Mouse (Mus musculus): ENCODE measurements around the gene Enho. TPM values are rescaled to one million over a fixed set of nuclear protein-coding genes. Genes with fewer than 3 reads are reported as not detected.

Gene Enho
- total and polyA plus RNA-seq, 3 experiments, result 2.9 to 13.2 (median 4.6) TPM

DNA sequence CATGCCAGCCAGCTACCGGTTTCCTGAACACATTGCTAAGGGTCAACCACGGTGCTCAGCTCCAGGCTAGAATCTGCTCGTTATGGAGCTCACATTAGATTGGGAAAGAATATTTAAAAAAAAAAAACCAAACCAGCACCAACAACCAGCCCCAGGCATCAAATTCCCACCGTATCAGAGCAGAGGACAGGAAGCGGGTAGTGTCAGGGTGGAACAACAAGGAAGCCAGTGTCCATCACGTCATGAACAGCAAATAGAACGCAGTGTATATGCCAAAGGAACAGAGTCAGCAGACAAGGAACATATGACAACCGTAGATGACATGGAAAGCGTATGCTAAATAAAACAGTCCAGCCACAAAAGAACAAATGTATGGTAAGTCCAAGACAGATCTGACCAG lies 7.1 kb downstream of the Enho start:
- no peak for DNase-seq

DNA sequence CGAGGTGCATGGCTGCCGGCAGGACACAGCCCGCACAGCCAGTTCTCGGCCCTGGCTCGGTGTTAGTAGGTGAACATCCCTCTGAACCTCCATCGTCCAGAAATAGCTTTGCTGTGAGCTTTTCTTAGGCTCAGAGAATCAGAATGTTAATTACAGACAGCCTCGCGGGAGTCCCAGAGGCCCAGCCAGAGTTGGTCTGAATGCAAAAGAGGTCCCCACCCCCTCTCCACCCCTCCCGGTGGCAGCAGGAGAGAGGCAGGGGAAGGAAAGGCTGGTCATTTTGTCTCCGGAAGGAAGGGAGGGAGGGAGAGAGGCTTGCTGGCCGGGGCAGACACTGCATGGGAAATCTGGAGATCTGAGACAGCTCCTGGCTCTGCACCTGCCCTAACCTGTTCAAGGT lies 8.7 kb downstream of the Enho start:
- peak; percentile 44 for DNase-seq

GRCm38 (mm10) chr4:41630196-41630595 lies 9.9 kb downstream of the Enho start:
- no peak for DNase-seq

GRCm38 (mm10) chr4:41628202-41628927 lies 11.8 kb downstream of the Enho start:
- DNase-seq, result no peak

GRCm38 (mm10) chr4:41622071-41622470 lies 18.1 kb downstream of the Enho start:
- DNase-seq, result no peak

GRCm38 (mm10) chr4:41618916-41619746 lies 21.0 kb downstream of the Enho start:
- peak; percentile 33 for DNase-seq

- no peak for DNase-seq
These were observed 24.2 kb downstream of the Enho start for GRCm38 (mm10) chr4:41615661-41616599.

- DNase-seq, result peak; percentile 71
These were observed 26.0 kb downstream of the Enho start for GRCm38 (mm10) chr4:41614156-41614555.

DNA sequence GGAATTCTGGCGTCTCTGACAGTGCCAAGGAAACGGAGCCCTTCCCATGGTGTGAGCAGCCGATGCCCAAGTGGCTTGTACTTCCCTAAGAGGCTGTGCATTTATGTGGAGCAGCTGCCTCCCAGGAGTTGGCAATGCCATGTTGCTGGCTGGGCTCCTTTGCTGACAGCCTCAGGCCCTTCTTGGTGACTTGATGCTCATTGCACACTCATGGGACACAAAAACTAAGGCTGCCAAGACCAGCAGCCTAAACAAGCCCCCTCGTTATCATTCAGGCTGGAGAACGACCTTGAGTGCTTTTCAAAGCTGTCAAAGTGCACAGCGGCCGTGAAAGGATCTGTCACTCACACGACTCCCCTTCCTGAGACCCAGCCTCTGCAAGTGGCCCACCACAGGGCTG lies 28.0 kb downstream of the Enho start:
- no peak for DNase-seq

DNA sequence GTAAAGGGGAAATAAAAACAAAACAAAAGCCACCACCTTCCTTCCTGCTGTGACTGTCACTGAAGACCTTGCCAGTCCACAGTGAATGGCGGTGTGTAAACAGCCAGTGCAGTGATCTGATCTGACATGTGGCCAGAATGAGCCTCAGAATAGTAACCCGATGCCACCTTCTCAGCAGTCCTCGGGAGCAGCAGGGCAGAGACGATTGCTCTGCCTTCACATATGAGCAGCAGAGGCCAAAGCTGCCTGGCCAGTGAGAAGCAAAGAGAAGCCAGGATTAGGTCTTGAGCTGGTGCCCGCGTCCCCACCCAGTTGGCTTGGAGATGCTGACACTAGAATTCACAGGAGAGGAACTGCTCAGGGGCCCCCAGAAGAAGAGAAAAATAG lies 29.5 kb downstream of the Enho start:
- no peak for DNase-seq

DNA sequence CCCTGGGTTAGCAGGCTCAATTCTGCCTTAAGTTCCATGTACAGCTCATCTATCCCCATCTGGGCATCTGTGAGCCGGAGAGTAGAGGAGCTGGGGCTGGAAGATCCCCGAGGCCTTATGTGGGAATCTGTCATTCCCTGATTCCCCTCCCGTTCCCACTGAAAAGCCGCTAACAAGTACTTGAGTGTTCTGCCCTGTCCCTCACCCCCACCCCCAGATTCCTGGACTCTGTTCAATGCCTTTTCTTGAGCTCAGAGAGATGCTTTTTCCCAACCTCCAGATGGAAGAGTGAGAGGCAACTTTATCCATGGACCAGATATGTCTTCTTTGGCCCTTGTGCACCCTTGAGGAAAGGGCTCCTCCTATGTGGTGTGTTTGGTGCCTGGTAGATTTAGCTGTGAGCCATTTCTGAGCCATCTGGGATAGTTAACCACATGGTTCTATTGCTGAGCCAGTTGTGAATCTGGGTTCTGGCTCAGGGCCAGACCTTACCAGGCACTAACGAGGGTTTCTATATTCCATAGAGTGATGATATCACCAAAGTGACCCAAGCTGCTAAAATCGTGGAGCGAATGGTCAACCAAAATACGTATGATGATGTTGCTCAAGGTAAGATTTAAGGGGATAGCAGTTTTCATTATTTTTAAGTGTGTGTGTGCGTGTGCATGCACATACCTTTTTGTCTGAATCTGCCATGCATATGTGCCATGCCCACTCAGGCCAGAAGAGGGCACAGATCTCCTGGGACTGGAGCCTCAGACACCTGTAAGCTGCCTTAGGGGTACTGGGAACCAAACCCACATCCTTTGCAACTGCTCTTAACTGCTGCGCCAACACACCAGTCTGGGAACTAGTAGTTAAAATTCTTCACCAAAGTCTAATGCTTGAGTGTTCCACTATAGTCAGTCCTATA lies 30.2 kb downstream of the Enho start:
- no peak for DNase-seq

DNA sequence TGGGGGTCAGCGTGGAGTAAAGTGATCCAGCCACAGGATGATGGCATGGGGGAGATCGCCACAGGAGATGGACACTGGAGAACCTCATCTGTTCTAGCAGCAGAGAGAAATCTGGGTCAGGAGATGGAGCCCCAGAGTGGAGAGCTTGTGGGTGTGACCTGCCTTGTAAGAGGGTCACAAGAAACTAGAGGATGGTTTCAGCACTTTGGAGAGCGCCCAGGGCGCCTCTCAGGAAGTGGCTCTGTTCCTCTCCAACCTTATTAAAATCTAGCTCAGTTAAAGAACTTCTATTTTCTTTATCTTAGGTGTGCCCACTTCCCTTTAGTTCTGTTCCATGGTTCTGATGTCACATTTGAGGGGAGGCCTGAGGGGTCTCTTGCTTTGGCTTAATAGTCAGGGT lies 33.3 kb downstream of the Enho start:
- DNase-seq, result peak; percentile 48

GRCm38 (mm10) chr4:41604476-41605396 lies 35.4 kb downstream of the Enho start:
- no peak for DNase-seq

- no peak for DNase-seq
These were observed 37.3 kb downstream of the Enho start for GRCm38 (mm10) chr4:41602818-41603217.

Other genes with a start within 250 kb of the Enho start
- gene Kif24, start 175.4 kb downstream of the Enho start, total RNA-seq (2021), result 1 to 10 TPM in 1 of 2 experiments, under 1 TPM in 1; 0.83 to 1.4 TPM
- gene Kif24, start 175.4 kb downstream of the Enho start, polyA plus RNA-seq (2012; rRNA removed), result 0.30 and 0.56 TPM in 2 replicates
- 10 to 100 TPM; 32.8 to 33.0 TPM for gene Nudt2, start 175.2 kb downstream of the Enho start, total RNA-seq (2021)
- gene Nudt2, start 175.2 kb downstream of the Enho start, polyA plus RNA-seq (2012; rRNA removed), result 4.9 and 5.6 TPM in 2 replicates
- 10 to 100 TPM; 12.3 to 15.2 TPM for gene AI464131, start 137.2 kb downstream of the Enho start, total RNA-seq (2021)
- 11.5 and 14.6 TPM in 2 replicates for gene AI464131, start 137.2 kb downstream of the Enho start, polyA plus RNA-seq (2012; rRNA removed)
- gene 1110017D15Rik, start 123.0 kb downstream of the Enho start, total RNA-seq (2021), result under 1 TPM in 1 of 2 experiments, not detected in 1; 0.55 TPM
- gene 1110017D15Rik, start 123.0 kb downstream of the Enho start, polyA plus RNA-seq (2012; rRNA removed), result 0.40 and 0.66 TPM in 2 replicates
- 10 to 100 TPM; 14.3 to 20.1 TPM for gene Fam219a, start 70.8 kb downstream of the Enho start, total RNA-seq (2021)
- 74.7 and 76.1 TPM in 2 replicates for gene Fam219a, start 70.8 kb downstream of the Enho start, polyA plus RNA-seq (2012; rRNA removed)
- gene Dnaic1, start 70.5 kb downstream of the Enho start, total RNA-seq (2021), result under 1 TPM in 1 of 2 experiments, not detected in 1; 0.46 TPM
- gene Dnaic1, start 70.5 kb downstream of the Enho start, polyA plus RNA-seq (2012; rRNA removed), result 0.38 and 0.43 TPM in 2 replicates
- gene Cntfr, start 56.8 kb upstream of the Enho start, total RNA-seq (2021), result 10 to 100 TPM; 37.6 to 62.3 TPM
- 70.6 and 72.3 TPM in 2 replicates for gene Cntfr, start 56.8 kb upstream of the Enho start, polyA plus RNA-seq (2012; rRNA removed)
- gene Il11ra1, start 59.7 kb upstream of the Enho start, total RNA-seq (2021), result 10 to 100 TPM; 53.0 to 90.8 TPM
- gene Il11ra1, start 59.7 kb upstream of the Enho start, polyA plus RNA-seq (2012; rRNA removed), result 198 and 290 TPM in 2 replicates
- 10 to 100 TPM; 31.0 to 38.6 TPM for gene Rpp25l, start 73.2 kb upstream of the Enho start, total RNA-seq (2021)
- gene Rpp25l, start 73.2 kb upstream of the Enho start, polyA plus RNA-seq (2012; rRNA removed), result 61.9 and 70.1 TPM in 2 replicates
- gene Dctn3, start 82.8 kb upstream of the Enho start, total RNA-seq (2021), result 100 to 1,000 TPM; 105 to 128 TPM
- 51.7 and 60.7 TPM in 2 replicates for gene Dctn3, start 82.8 kb upstream of the Enho start, polyA plus RNA-seq (2012; rRNA removed)
- not detected for gene Arid3c, start 90.8 kb upstream of the Enho start, total RNA-seq (2021)
- gene Arid3c, start 90.8 kb upstream of the Enho start, polyA plus RNA-seq (2012; rRNA removed), result not detected in 2 replicates
- gene Galt, start 114.9 kb upstream of the Enho start, total RNA-seq (2021), result 10 to 100 TPM; 42.9 to 43.3 TPM
- 113 and 117 TPM in 2 replicates for gene Galt, start 114.9 kb upstream of the Enho start, polyA plus RNA-seq (2012; rRNA removed)
- gene Sigmar1, start 115.8 kb upstream of the Enho start, total RNA-seq (2021), result 10 to 100 TPM; 83.8 to 86.7 TPM
- 139 and 145 TPM in 2 replicates for gene Sigmar1, start 115.8 kb upstream of the Enho start, polyA plus RNA-seq (2012; rRNA removed)
- 10 to 100 TPM; 31.1 to 42.7 TPM for gene Ccl27a, start 133.9 kb upstream of the Enho start, total RNA-seq (2021)
- gene Ccl27a, start 133.9 kb upstream of the Enho start, polyA plus RNA-seq (2012; rRNA removed), result 74.2 and 96.3 TPM in 2 replicates

Data from adrenal gland, adult 2 months (tissue).